Mouse (Mus musculus): ENCODE data around the gene Trpc4.

DNA sequence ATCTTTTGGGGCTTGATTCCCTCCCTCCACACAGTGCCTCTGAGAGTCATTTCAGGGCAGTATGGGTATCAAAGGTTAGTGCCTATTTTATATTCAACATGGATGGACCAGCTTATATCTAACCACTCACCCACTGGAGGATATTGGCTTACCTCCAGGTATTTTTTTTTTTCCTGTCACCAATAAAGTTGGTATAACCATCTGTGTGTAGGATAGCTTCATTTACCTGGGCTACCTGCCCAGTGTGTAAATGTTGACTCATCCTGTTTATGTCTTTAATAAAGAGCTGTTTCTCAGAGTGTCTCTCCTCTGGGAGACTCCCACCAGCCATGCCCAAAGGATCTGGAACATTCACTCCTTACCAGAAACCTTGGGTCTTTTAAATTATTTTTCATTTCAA is 14.9 kb downstream of the Trpc4 start:
- TF ChIP-seq CTCF (IDR thresholded peaks at IDR 0.05; ENCODE audit: extremely low read depth, insufficient read depth, insufficient read length, insufficient replicate concordance) (no peak), POLR2A (IDR thresholded peaks at IDR 0.05; ENCODE audit: low read depth, low read length) (no peak)

Data from spleen, adult 2 months (tissue).